Mouse (Mus musculus) liver, embryonic 11.5 days (tissue): Measurements from ENCODE around the gene Draxin. TPM values are rescaled to one million over a fixed set of nuclear protein-coding genes. Genes with fewer than 3 reads are reported as not detected.
A peak's percentile ranks its signal among the peaks of the same experiment; 100 is the strongest.

Experiments used
- ATAC-seq: fragments of 200-750 bp; cut with Nextera tagmentation; replicated peaks from 2 replicates; pipeline ENCODE4 v1.8.0; 2017; ENCODE audit warnings: moderate number of reproducible peaks, mild to moderate bottlenecking, moderate TSS enrichment, moderate library complexity; ENCODE audit not compliant: low FRiP score
- DNase-seq: peaks from one replicate; pipeline ENCODE4 v3.0.0-alpha.2; 2017; ENCODE audit warnings: low spot score
- H3K27ac ChIP-seq: fragments of 300-500 bp; sonication (generic); 2 replicates; pipeline ENCODE4 v1.5.1; 2014; ENCODE audit warnings: mild to moderate bottlenecking, low read depth, low read length, control low read depth
- H3K27me3 ChIP-seq: fragments of 300-500 bp; sonication (generic); replicated peaks from 2 replicates; pipeline ENCODE4 v1.6.1; 2014; ENCODE audit warnings: low read length, mixed read lengths; ENCODE audit not compliant: control insufficient read depth, insufficient read depth
- H3K36me3 ChIP-seq: fragments of 300-500 bp; sonication (generic); 2 replicates; pipeline ENCODE4 v1.6.1; 2014; ENCODE audit warnings: mild to moderate bottlenecking, low read length, moderate library complexity, mixed read lengths; ENCODE audit not compliant: control insufficient read depth, insufficient read depth
- H3K4me1 ChIP-seq: fragments of 300-500 bp; sonication (generic); replicated peaks from 2 replicates; pipeline ENCODE4 v1.6.1; 2014; ENCODE audit warnings: low read length, mixed read lengths; ENCODE audit not compliant: control insufficient read depth, insufficient read depth
- H3K4me2 ChIP-seq: fragments of 300-500 bp; sonication (generic); 2 replicates; pipeline ENCODE4 v1.6.1; 2014; ENCODE audit warnings: mild to moderate bottlenecking, control low read depth, moderate library complexity
- H3K4me3 ChIP-seq: fragments of 300-500 bp; sonication (generic); 2 replicates; pipeline ENCODE4 v1.5.1; 2014; ENCODE audit warnings: low read depth, low read length, control low read depth
- H3K9ac ChIP-seq: fragments of 300-500 bp; sonication (generic); 2 replicates; pipeline ENCODE4 v1.6.1; 2014; ENCODE audit warnings: low read depth, low read length, control low read depth
- H3K9me3 ChIP-seq: fragments of 300-500 bp; sonication (generic); 2 replicates; pipeline ENCODE4 v1.6.1; 2016; ENCODE audit warnings: low read length, inconsistent platforms, mixed read lengths; ENCODE audit not compliant: control insufficient read depth
- WGBS: fragments of 180-500 bp; shearing (Covaris S2); extraction: QIAGEN DNeasy Blood & Tissue Kit; methylation state at CpG from one replicate; pipeline ENCODE4 v1.1.7; 2014; 5-methylcytosine and 5-hydroxymethylcytosine counted together
- polyA plus RNA-seq: library from polyadenylated mRNA; unstranded; fragments of >200 nt; fragmentation: Nextera tagmentation; extraction: Ambion mirVana; gene quantifications from 2 replicates; pipeline ENCODE4 v1.2.1, GENCODE M21; 2014

The Draxin gene
- polyA plus RNA-seq, 1 experiment from 2014 or later: 0.12 TPM

GRCm38 (mm10) chr4:148168287-148168686 lies 37.8 kb upstream of the Draxin start:
- H3K27ac ChIP-seq: no peak overlapping the region
- H3K4me2 ChIP-seq: no peak overlapping the region
- ATAC-seq: no peak
- no peaks in the 10 kb centered on the region for H3K9me3 ChIP-seq
- H3K4me3 ChIP-seq: no peak overlapping the region
- peaks cover 6% of the 10 kb centered on the region; the same call in 1 of the 2 replicates for H3K4me1 ChIP-seq
- H3K36me3 ChIP-seq: no peaks in the 10 kb centered on the region
- DNase-seq: peak; percentile 45
- no peak overlapping the region for H3K9ac ChIP-seq
- peaks cover 78% of the 10 kb centered on the region for H3K27me3 ChIP-seq
- WGBS: 18% methylated on average over 7 of the region's 7 CpGs

- Histone ChIP-seq H3K4me1 (peaks cover 6% of the 10 kb centered on the region; the same call in 1 of the 2 replicates), H3K4me2 (no peak overlapping the region)
These were observed 36.5 kb upstream of the Draxin start for GRCm38 (mm10) chr4:148166986-148167385.

GRCm38 (mm10) chr4:148166431-148166830 lies 35.9 kb upstream of the Draxin start:
- ATAC-seq (no peak), DNase-seq (no peak)
- Histone ChIP-seq H3K4me3 (no peak overlapping the region), H3K9ac (no peak overlapping the region), H3K36me3 (no peaks in the 10 kb centered on the region), H3K9me3 (no peaks in the 10 kb centered on the region), H3K27ac (no peak overlapping the region), H3K4me2 (no peak overlapping the region), H3K4me1 (peaks cover 6% of the 10 kb centered on the region; the same call in 1 of the 2 replicates), H3K27me3 (peaks cover 77% of the 10 kb centered on the region)
- WGBS: 19% methylated on average over 10 of the region's 10 CpGs

More at GRCm38 (mm10) chr4:148166986-148167385, 36.5 kb upstream of the Draxin start:
- H3K4me3 ChIP-seq: no peak overlapping the region
- no peaks in the 10 kb centered on the region for H3K9me3 ChIP-seq
- H3K9ac ChIP-seq: no peak overlapping the region
- H3K27ac ChIP-seq: no peak overlapping the region
- peaks cover 77% of the 10 kb centered on the region for H3K27me3 ChIP-seq
- 22% methylated on average over 4 of the region's 4 CpGs for WGBS
- peak; percentile 51 for DNase-seq
- ATAC-seq: no peak
- no peaks in the 10 kb centered on the region for H3K36me3 ChIP-seq

GRCm38 (mm10) chr4:148165551-148165950 lies 35.1 kb upstream of the Draxin start:
- WGBS: 12% methylated on average over 17 of the region's 17 CpGs
- H3K4me3 ChIP-seq: no peak overlapping the region
- H3K27me3 ChIP-seq: peaks cover 81% of the 10 kb centered on the region
- no peaks in the 10 kb centered on the region for H3K9me3 ChIP-seq
- no peak for DNase-seq
- no peak overlapping the region for H3K27ac ChIP-seq
- H3K4me1 ChIP-seq: peaks cover 9% of the 10 kb centered on the region; the same call in 1 of the 2 replicates
- H3K9ac ChIP-seq: no peak overlapping the region
- H3K36me3 ChIP-seq: no peaks in the 10 kb centered on the region
- ATAC-seq: no peak
- H3K4me2 ChIP-seq: no peak overlapping the region

GRCm38 (mm10) chr4:148164461-148164860 lies 34.0 kb upstream of the Draxin start:
- H3K27ac ChIP-seq: no peak overlapping the region
- H3K4me2 ChIP-seq: peak overlapping the region; percentile 55
- no peaks in the 10 kb centered on the region for H3K36me3 ChIP-seq
- ATAC-seq (no peak), DNase-seq (no peak)
- H3K27me3 ChIP-seq: peaks cover 77% of the 10 kb centered on the region
- H3K9ac ChIP-seq: no peak overlapping the region
- H3K4me1 ChIP-seq: peaks cover 7% of the 10 kb centered on the region; the same call in 1 of the 2 replicates
- no peaks in the 10 kb centered on the region for H3K9me3 ChIP-seq
- H3K4me3 ChIP-seq: peak overlapping the region; percentile 24; the same call in 1 of the 2 replicates
- WGBS: 2% methylated on average over 16 of the region's 16 CpGs

- Histone ChIP-seq H3K4me1 (peaks cover 6% of the 10 kb centered on the region; the same call in 1 of the 2 replicates), H3K27ac (no peak overlapping the region), H3K9me3 (no peaks in the 10 kb centered on the region), H3K4me3 (peak overlapping the region; percentile 24), H3K36me3 (no peaks in the 10 kb centered on the region), H3K4me2 (peak overlapping the region; percentile 55), H3K9ac (no peak overlapping the region), H3K27me3 (peaks cover 75% of the 10 kb centered on the region)
- peak; percentile 22; the same call in 1 of the 2 replicates for ATAC-seq
- peak; percentile 70 for DNase-seq
- WGBS: under 1% methylated on average over 29 of the region's 29 CpGs
These were observed 33.5 kb upstream of the Draxin start for GRCm38 (mm10) chr4:148164002-148164439.

- no peak within 1 kb of the TSS for H3K27ac ChIP-seq
- DNase-seq: peak; percentile 37
- WGBS: 2% methylated on average over 39 of the region's 43 CpGs
These were observed 30.2 kb upstream of the Draxin start, which contains the start of the genes Fbxo44 and Fbxo2 for GRCm38 (mm10) chr4:148160436-148161390. Gene Fbxo44, minus strand, starts transcription at chr4:148160482. Gene Fbxo2, plus strand, starts transcription at chr4:148160621.

GRCm38 (mm10) chr4:148159544-148160435 lies 29.3 kb upstream of the Draxin start:
- peak overlapping the region; percentile 62 for H3K9ac ChIP-seq
- H3K27me3 ChIP-seq: peaks cover 45% of the 10 kb centered on the region
- ATAC-seq (peak; percentile 91), DNase-seq (peak; percentile 97)
- WGBS: under 1% methylated on average over 52 of the region's 55 CpGs
- no peaks in the 10 kb centered on the region for H3K36me3 ChIP-seq
- peak overlapping the region; percentile 92 for H3K4me2 ChIP-seq
- H3K9me3 ChIP-seq: no peaks in the 10 kb centered on the region
- H3K4me3 ChIP-seq: peak overlapping the region; percentile 52
- peaks cover 12% of the 10 kb centered on the region for H3K4me1 ChIP-seq
- H3K27ac ChIP-seq: no peak overlapping the region

More at GRCm38 (mm10) chr4:148160436-148161390, 30.2 kb upstream of the Draxin start, which contains the start of the genes Fbxo44 and Fbxo2:
- Histone ChIP-seq H3K9me3 (no peaks in the 10 kb centered on the region), H3K4me3 (peak within 1 kb of the TSS; percentile 52), H3K4me2 (peak within 1 kb of the TSS; percentile 92), H3K36me3 (no peaks in the 10 kb centered on the region), H3K4me1 (peaks cover 12% of the 10 kb centered on the region), H3K27me3 (peaks cover 54% of the 10 kb centered on the region), H3K9ac (peak within 1 kb of the TSS; percentile 62)
- ATAC-seq: peak; percentile 53
